Mouse (Mus musculus): ENCODE measurements around the gene 4933411K16Rik.

- TF ChIP-seq CTCF (IDR thresholded peaks at IDR 0.05; ENCODE audit: borderline replicate concordance, insufficient read depth, low read depth, low read length) (no peak), POLR2A (IDR thresholded peaks at IDR 0.05; ENCODE audit: borderline replicate concordance, insufficient read depth, low read length) (no peak)
These were observed 23.9 kb downstream of the 4933411K16Rik start for GRCm38 (mm10) chr19:42075992-42076391.
